Mouse (Mus musculus) Patski (cell line): ENCODE measurements around the gene Hes7. TPM values are rescaled to one million over a fixed set of nuclear protein-coding genes. Genes with fewer than 3 reads are reported as not detected.
A peak's percentile ranks its signal among the peaks of the same experiment; 100 is the strongest.

Experiments
- ATAC-seq: fragments of 100-300 bp; one replicate; pipeline ENCODE4 v1.8.0; 2021
- CTCF ChIA-PET: fragments of 350-600 bp; sonication (Branson Sonifier 250); formaldehyde crosslinking; loops from one replicate; lab custom pipeline; 2022; ENCODE audit warnings: inconsistent platforms; lab: Charles Lee
- POLR2A ChIA-PET: fragments of 350-600 bp; sonication (Branson Sonifier 250); formaldehyde crosslinking; loops from one replicate; lab custom pipeline; 2022; ENCODE audit warnings: antibody characterized with exemption, inconsistent platforms; lab: Charles Lee
- DNase-seq: peaks from one replicate; pipeline ENCODE4 v3.0.0-alpha.2; 2011; ENCODE audit warnings: low read depth, low spot score
- H3K27me3 ChIP-seq: fragments of 371-371 bp; one replicate; pipeline ENCODE4 v1.5.1; 2021
- CTCF ChIP-seq: fragments of 100-300 bp; IDR thresholded peaks from one replicate; pipeline ENCODE4 v1.5.1; 2021
- in situ Hi-C: fragments of 300-500 bp; cut with MboI; formaldehyde crosslinking; loops from 3 replicates; pipeline ENCODE4 v1.11.1; 2018; ENCODE audit warnings: low pct_unique_long_range_greater_than_20kb, mixed read lengths
- polyA plus RNA-seq: library from polyadenylated mRNA; unstranded; gene quantifications from one replicate; pipeline ENCODE4 v1.2.3, GENCODE M21; 2021

Gene Hes7
- polyA plus RNA-seq, 1 experiment from 2014 or later = 0.53 TPM

GRCm38 (mm10) chr11:69125041-69125851 is 5.0 kb downstream of the Hes7 start:
- CTCF ChIA-PET = interaction anchor here (0.7 to 6.2 kb wide), 3 partner anchors 49 to 118 kb away, joined by 3 to 78 read pairs (median 5); no protein-coding TSS in a partner anchor

GRCm38 (mm10) chr11:69125852-69125918 is 5.5 kb downstream of the Hes7 start, which contains the start of gene Aloxe3:
Aloxe3 (plus strand) TSS chr11:69125896.
- ChIA-PET CTCF (interaction anchor here (6.2 kb wide), 1 partner anchor 61 kb away, joined by 78 read pairs; no protein-coding TSS in a partner anchor), POLR2A (no interaction called here)
- ATAC-seq = no peak
- TF ChIP-seq CTCF = no peak
- H3K27me3 ChIP-seq = no peaks in the 10 kb centered on the region
- in situ Hi-C loops = loop anchor here (5.0 kb wide), 1 partner anchor 117 kb away; no protein-coding TSS in a partner anchor
- DNase-seq = no peak

More at GRCm38 (mm10) chr11:69125041-69125851, 5.0 kb downstream of the Hes7 start:
- POLR2A ChIA-PET = interaction anchor here (0.7 kb wide), 1 partner anchor 51 kb away, joined by 4 read pairs; no protein-coding TSS in a partner anchor
- in situ Hi-C loops = loop anchor here (5.0 kb wide), 1 partner anchor 117 kb away; no protein-coding TSS in a partner anchor
- DNase-seq = peak; percentile 76
- ATAC-seq = peak; percentile 40
- H3K27me3 ChIP-seq = no peaks in the 10 kb centered on the region
- no peak for TF ChIP-seq CTCF

GRCm38 (mm10) chr11:69125919-69126705 is 5.9 kb downstream of the Hes7 start:
- in situ Hi-C loops = loop anchor here (5.0 kb wide), 1 partner anchor 116 kb away; no protein-coding TSS in a partner anchor
- POLR2A ChIA-PET = no interaction called here
- CTCF ChIA-PET = interaction anchor here (6.2 kb wide), 1 partner anchor 61 kb away, joined by 78 read pairs; no protein-coding TSS in a partner anchor

GRCm38 (mm10) chr11:69126706-69127095 is 6.5 kb downstream of the Hes7 start:
- ChIA-PET POLR2A (no interaction called here), CTCF (no interaction called here)
- ATAC-seq (no peak), DNase-seq (no peak)
- in situ Hi-C loops = loop anchor here (5.0 kb wide), 1 partner anchor 116 kb away; no protein-coding TSS in a partner anchor
- TF ChIP-seq CTCF = no peak
- no peaks in the 10 kb centered on the region for H3K27me3 ChIP-seq

More at GRCm38 (mm10) chr11:69125919-69126705, 5.9 kb downstream of the Hes7 start:
- ATAC-seq = no peak
- no peaks in the 10 kb centered on the region for H3K27me3 ChIP-seq
- no peak for TF ChIP-seq CTCF
- no peak for DNase-seq

GRCm38 (mm10) chr11:69128426-69129122 is 8.4 kb downstream of the Hes7 start:
- no peak for TF ChIP-seq CTCF
- no peaks in the 10 kb centered on the region for H3K27me3 ChIP-seq
- in situ Hi-C loops = loop anchor here (5.0 kb wide), 1 partner anchor 114 kb away; no protein-coding TSS in a partner anchor
- ChIA-PET CTCF (no interaction called here), POLR2A (no interaction called here)
- no peak for DNase-seq
- ATAC-seq = no peak

GRCm38 (mm10) chr11:69133566-69133922 is 13.3 kb downstream of the Hes7 start:
- ChIA-PET CTCF (no interaction called here), POLR2A (no interaction called here)
- ATAC-seq = no peak
- no peaks in the 10 kb centered on the region for H3K27me3 ChIP-seq
- in situ Hi-C loops = no loop called here
- no peak for DNase-seq
- TF ChIP-seq CTCF = no peak

GRCm38 (mm10) chr11:69133923-69134621 is 13.9 kb downstream of the Hes7 start:
- CTCF ChIA-PET = no interaction called here
- no peak for ATAC-seq
- no peak for TF ChIP-seq CTCF
- POLR2A ChIA-PET = no interaction called here
- DNase-seq = no peak
- H3K27me3 ChIP-seq = no peaks in the 10 kb centered on the region
- in situ Hi-C loops = no loop called here

- DNase-seq = no peak
- TF ChIP-seq CTCF = no peak
- ATAC-seq = no peak
- ChIA-PET CTCF (no interaction called here), POLR2A (no interaction called here)
- in situ Hi-C loops = no loop called here
- H3K27me3 ChIP-seq = no peaks in the 10 kb centered on the region
Measured at GRCm38 (mm10) chr11:69134622-69134968, 14.4 kb downstream of the Hes7 start.

- no peak for TF ChIP-seq CTCF
- ChIA-PET CTCF (no interaction called here), POLR2A (no interaction called here)
- H3K27me3 ChIP-seq = no peaks in the 10 kb centered on the region
- no peak for ATAC-seq
- in situ Hi-C loops = no loop called here
- DNase-seq = no peak
Measured at GRCm38 (mm10) chr11:69135361-69135760, 15.2 kb downstream of the Hes7 start.

- in situ Hi-C loops = no loop called here
- TF ChIP-seq CTCF = no peak
- ChIA-PET CTCF (no interaction called here), POLR2A (no interaction called here)
- DNase-seq (no peak), ATAC-seq (no peak)
- H3K27me3 ChIP-seq = peaks cover 17% of the 10 kb centered on the region
Measured at GRCm38 (mm10) chr11:69147546-69147945, 27.3 kb downstream of the Hes7 start.
